Mouse (Mus musculus) skeletal muscle tissue, adult 2 months (tissue): ENCODE data around the gene Dnajc7.
A peak's percentile ranks its signal among the peaks of the same experiment; 100 is the strongest.
"Not testable (repeated sequence)": the region's sequence is repeated elsewhere in the genome, so short reads cannot be mapped to it uniquely, and the experiment has no call there.

Source experiments
- DNase-seq: peaks from one replicate; pipeline ENCODE4 v3.0.0-alpha.2; 2012; ENCODE audit warnings: low read depth, low spot score

The Dnajc7 gene

GRCm38 (mm10) chr11:100616836-100617235 is 3.1 kb downstream of the Dnajc7 start:
- not testable (repeated sequence) for DNase-seq

GRCm38 (mm10) chr11:100616332-100616731 is 3.6 kb downstream of the Dnajc7 start:
- no peak for DNase-seq

- no peak for DNase-seq
Measured at GRCm38 (mm10) chr11:100613241-100613640, 6.7 kb downstream of the Dnajc7 start.

GRCm38 (mm10) chr11:100611627-100612026 is 8.3 kb downstream of the Dnajc7 start:
- no peak for DNase-seq

- no peak for DNase-seq
Measured at GRCm38 (mm10) chr11:100609997-100610680, 9.8 kb downstream of the Dnajc7 start.

GRCm38 (mm10) chr11:100609355-100609996 is 10.5 kb downstream of the Dnajc7 start:
- no peak for DNase-seq

GRCm38 (mm10) chr11:100608796-100609195 is 11.2 kb downstream of the Dnajc7 start:
- no peak for DNase-seq

- DNase-seq, result no peak
Measured at GRCm38 (mm10) chr11:100607121-100607520, 12.8 kb downstream of the Dnajc7 start.

GRCm38 (mm10) chr11:100605451-100605850 is 14.5 kb downstream of the Dnajc7 start:
- DNase-seq, result no peak

GRCm38 (mm10) chr11:100604321-100605005 is 15.5 kb downstream of the Dnajc7 start:
- DNase-seq, result no peak

- no peak for DNase-seq
Measured at GRCm38 (mm10) chr11:100603813-100604212, 16.2 kb downstream of the Dnajc7 start.

- DNase-seq, result no peak
Measured at GRCm38 (mm10) chr11:100603155-100603554, 16.8 kb downstream of the Dnajc7 start.

- DNase-seq, result no peak
Measured at GRCm38 (mm10) chr11:100601372-100601771, 18.6 kb downstream of the Dnajc7 start.

- DNase-seq, result no peak
Measured at GRCm38 (mm10) chr11:100598074-100598473, 21.9 kb downstream of the Dnajc7 start.

GRCm38 (mm10) chr11:100595533-100595932 is 24.4 kb downstream of the Dnajc7 start:
- peak; percentile 68 for DNase-seq

- DNase-seq, result no peak
Measured at GRCm38 (mm10) chr11:100594608-100595007, 25.4 kb downstream of the Dnajc7 start.

GRCm38 (mm10) chr11:100592346-100593046 is 27.5 kb downstream of the Dnajc7 start:
- DNase-seq, result no peak

GRCm38 (mm10) chr11:100588462-100588861 is 31.5 kb downstream of the Dnajc7 start:
- DNase-seq, result no peak

GRCm38 (mm10) chr11:100585148-100585547 is 34.8 kb downstream of the Dnajc7 start:
- no peak for DNase-seq

GRCm38 (mm10) chr11:100584561-100584961 is 35.4 kb downstream of the Dnajc7 start:
- DNase-seq, result no peak

- no peak for DNase-seq
Measured at GRCm38 (mm10) chr11:100582836-100583235, 37.1 kb downstream of the Dnajc7 start.

GRCm38 (mm10) chr11:100582413-100582812 is 37.6 kb downstream of the Dnajc7 start:
- not testable (repeated sequence) for DNase-seq
